Comparison of ENCODE assay signal across 9 mouse cellular contexts in the genomic region with DNA sequence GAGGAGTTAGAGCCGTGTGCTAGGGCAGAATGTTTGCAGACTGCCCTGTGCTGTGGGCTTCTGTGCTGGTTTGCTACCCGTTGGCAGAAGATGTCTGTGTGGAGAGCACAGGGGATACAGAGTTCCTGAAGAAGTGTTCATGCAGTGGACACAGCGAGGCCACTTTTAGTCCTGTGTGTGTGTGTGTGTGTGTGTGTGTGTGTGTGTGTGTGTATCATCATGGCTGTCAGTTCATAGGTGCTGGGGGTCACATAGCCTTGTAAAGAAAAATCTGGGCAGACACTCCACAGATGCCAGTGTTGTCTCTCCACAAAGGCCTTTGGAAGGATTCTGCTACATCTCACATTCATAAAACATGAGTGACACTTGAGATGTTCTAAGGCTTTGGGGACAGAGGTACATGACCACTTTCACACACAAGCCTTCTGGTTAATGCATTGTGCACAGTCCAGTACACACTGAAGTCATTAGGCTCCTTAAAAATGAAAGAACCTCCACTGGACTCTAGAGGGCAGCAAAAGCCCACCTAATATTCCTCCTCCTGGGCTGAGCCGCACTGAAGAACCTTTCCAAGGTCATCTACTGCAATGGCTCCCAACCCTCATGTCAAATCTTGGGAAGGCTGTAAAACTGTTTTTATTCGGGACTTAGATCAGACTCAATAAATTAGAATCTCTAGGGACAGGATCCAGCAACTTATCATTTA. TPM values are rescaled to one million over a fixed set of nuclear protein-coding genes. Genes with fewer than 3 reads are reported as not detected.
DNase-seq lines count a peak whose midpoint lies in the region; ATAC-seq and TF ChIP-seq lines count a peak whose summit lies in the region.
"Had no signal": no experiment of that assay in that cellular context is flagged by ENCODE, and none has a peak within 500 bp of the region (broad histone marks: within the 10 kb centered on the region; RNA-seq: fewer than 3 reads in every experiment).

No protein-coding gene starts in this region.

- intact Hi-C loops in heart, postnatal 10 days (cut with DNase I): loop anchor here (1.0 to 2.0 kb wide), 2 partner anchors 70 to 89 kb away; no protein-coding TSS in a partner anchor

- peak; percentile 62 for TF ChIP-seq CTCF in bone marrow, adult 2 months (IDR thresholded peaks at IDR 0.05; ENCODE audit: control insufficient read depth, insufficient read depth, low read length)
- peak; percentile 79 for TF ChIP-seq CTCF in liver, embryonic 14.5 days (IDR thresholded peaks at IDR 0.05; ENCODE audit: low read depth)

- no peak for TF ChIP-seq POLR2A in bone marrow, adult 2 months (IDR thresholded peaks at IDR 0.05; ENCODE audit: borderline replicate concordance, control insufficient read depth, low read depth, low read length)

- H3K9me3 ChIP-seq in embryonic facial prominence, embryonic 14.5 days (ENCODE audit: control insufficient read depth, low read length): no peaks in the 10 kb centered on the region
- no peaks in the 10 kb centered on the region for H3K9me3 ChIP-seq in liver, embryonic 14.5 days (ENCODE audit: control insufficient read depth, low read length)
- H3K9me3 ChIP-seq in neural tube, embryonic 13.5 days: no peaks in the 10 kb centered on the region

- TF ChIP-seq EP300 in liver, embryonic 14.5 days (IDR thresholded peaks at IDR 0.05; ENCODE audit: low read depth): no peak

- no peaks in the 10 kb centered on the region for H3K36me3 ChIP-seq in embryonic facial prominence, embryonic 14.5 days (ENCODE audit: control insufficient read depth, insufficient read depth, low read length)
- no peaks in the 10 kb centered on the region for H3K36me3 ChIP-seq in liver, embryonic 14.5 days (replicated peaks; ENCODE audit: control insufficient read depth, insufficient read depth, low read depth)
- H3K36me3 ChIP-seq in neural tube, embryonic 13.5 days: no peaks in the 10 kb centered on the region

- peak; percentile 87 for ATAC-seq in embryonic facial prominence, embryonic 14.5 days (ENCODE audit: low read depth)
- ATAC-seq in liver, embryonic 14.5 days (ENCODE audit: insufficient read depth): peak; percentile 40; the same call in 1 of the 2 replicates
- ATAC-seq in neural tube, embryonic 13.5 days (ENCODE audit: low read depth): peak; percentile 95

- peak; percentile 75 for DNase-seq in ES-CJ7 (ENCODE audit: low read depth, low spot score)
- peak; percentile 78 for DNase-seq in embryonic facial prominence, embryonic 14.5 days (ENCODE audit: low spot score)
- peak; percentile 70 to 79 for DNase-seq in heart, postnatal 10 days
- DNase-seq in kidney, postnatal 14 days: peak; percentile 65
- DNase-seq in liver, embryonic 14.5 days (ENCODE audit: low read depth in 3 of 3, low spot score in 3 of 3): peak in 2 of 3 experiments; percentile 61 to 69
- DNase-seq in urinary bladder, postnatal 36 days (ENCODE audit: low spot score in 2 of 2): peak; percentile 27 to 30

- no peaks in the 10 kb centered on the region for H3K27me3 ChIP-seq in embryonic facial prominence, embryonic 14.5 days (replicated peaks; ENCODE audit: control insufficient read depth, insufficient read depth, low read length)
- no peaks in the 10 kb centered on the region for H3K27me3 ChIP-seq in liver, embryonic 14.5 days (ENCODE audit: control insufficient read depth, insufficient read depth, low read length)
- H3K27me3 ChIP-seq in neural tube, embryonic 13.5 days: no peaks in the 10 kb centered on the region

- WGBS in bone marrow, adult 2 months: 34% methylated on average over 5 of the region's 5 CpGs
- 33% methylated on average over 5 of the region's 5 CpGs for WGBS in embryonic facial prominence, embryonic 14.5 days
- 24% methylated on average over 5 of the region's 5 CpGs for WGBS in liver, embryonic 14.5 days (ENCODE audit: insufficient replicate concordance)
- 38% methylated on average over 5 of the region's 5 CpGs for WGBS in neural tube, embryonic 13.5 days

- no peak overlapping the region for H3K27ac ChIP-seq in bone marrow, adult 2 months (ENCODE audit: control insufficient read depth, insufficient read depth, low read depth, low read length, poor library complexity)
- no peak overlapping the region for H3K27ac ChIP-seq in embryonic facial prominence, embryonic 14.5 days (replicated peaks; ENCODE audit: low read depth, low read length)
- no peak overlapping the region; the same call in 1 of the 2 replicates for H3K27ac ChIP-seq in liver, embryonic 14.5 days
- no peak overlapping the region for H3K27ac ChIP-seq in neural tube, embryonic 13.5 days (replicated peaks)

- H3K4me1 ChIP-seq in bone marrow, adult 2 months (ENCODE audit: control insufficient read depth, insufficient read depth, low read length): no peaks in the 10 kb centered on the region; the same call in 1 of the 2 replicates
- H3K4me1 ChIP-seq in embryonic facial prominence, embryonic 14.5 days (ENCODE audit: control insufficient read depth, insufficient read depth, low read length): no peaks in the 10 kb centered on the region
- peaks cover 23 to 40% of the 10 kb centered on the region in 2 experiments for H3K4me1 ChIP-seq in liver, embryonic 14.5 days (replicated peaks; ENCODE audit: control insufficient read depth in 2 of 2, insufficient read depth in 2 of 2, low read length in 1 of 2)
- H3K4me1 ChIP-seq in neural tube, embryonic 13.5 days (replicated peaks): no peaks in the 10 kb centered on the region

- no peak overlapping the region for H3K9ac ChIP-seq in embryonic facial prominence, embryonic 14.5 days (ENCODE audit: low read depth, low read length)
- no peak overlapping the region for H3K9ac ChIP-seq in liver, embryonic 14.5 days (replicated peaks)
- H3K9ac ChIP-seq in neural tube, embryonic 13.5 days: no peak overlapping the region

- H3K4me3 ChIP-seq in bone marrow, adult 2 months (replicated peaks; ENCODE audit: control insufficient read depth, low read depth, low read length): no peak overlapping the region
- H3K4me3 ChIP-seq in embryonic facial prominence, embryonic 14.5 days (ENCODE audit: low read depth, low read length): no peak overlapping the region
- no peak overlapping the region for H3K4me3 ChIP-seq in liver, embryonic 14.5 days (ENCODE audit: insufficient read depth in 1 of 2, low read depth in 2 of 2, low read length in 2 of 2)
- no peak overlapping the region for H3K4me3 ChIP-seq in neural tube, embryonic 13.5 days

- no peak overlapping the region for H3K4me2 ChIP-seq in embryonic facial prominence, embryonic 14.5 days (ENCODE audit: low read depth, low read length)
- no peak overlapping the region for H3K4me2 ChIP-seq in liver, embryonic 14.5 days (ENCODE audit: low read depth)
- H3K4me2 ChIP-seq in neural tube, embryonic 13.5 days: no peak overlapping the region

RNA-seq across cellular contexts. Expression of a gene that starts 2.7 kb away (rescaled TPM):
- not detected in 2 replicates for polyA plus RNA-seq in bone marrow, adult 2 months (2011; ENCODE audit: insufficient read depth, insufficient read length, low replicate concordance, missing spikeins)
- polyA plus RNA-seq in embryonic facial prominence, embryonic 14.5 days (2014; fragmentation: Nextera tagmentation; extraction: Ambion mirVana): 0.28 and 1.4 TPM in 2 replicates
- total RNA-seq in heart, postnatal 10 days (2021): 1 to 10 TPM; 2.7 to 2.9 TPM
- polyA plus RNA-seq in liver, embryonic 14.5 days (2012; rRNA removed): 0.06 and 0.07 TPM in 2 replicates
- 0.15 and 0.30 TPM in 2 replicates for polyA plus RNA-seq in liver, embryonic 14.5 days (2014; fragmentation: Nextera tagmentation; extraction: Ambion mirVana)
- 1.5 and 3.0 TPM in 2 replicates for polyA plus RNA-seq in neural tube, embryonic 13.5 days (2015; fragmentation: Nextera tagmentation; extraction: Ambion mirVana)
- total RNA-seq: gastrocnemius, postnatal 4 days had no signal

RNA-seq across cellular contexts. Expression of a gene that starts 20.2 kb away (rescaled TPM):
- not detected in 2 replicates for polyA plus RNA-seq in bone marrow, adult 2 months (2011; ENCODE audit: insufficient read depth, insufficient read length, low replicate concordance, missing spikeins)
- 0.15 TPM in 1 of 2 replicates, not detected in the other for polyA plus RNA-seq in embryonic facial prominence, embryonic 14.5 days (2014; fragmentation: Nextera tagmentation; extraction: Ambion mirVana)
- total RNA-seq in heart, postnatal 10 days (2021): under 1 TPM in 1 of 2 experiments, not detected in 1; 0.07 TPM
- polyA plus RNA-seq in liver, embryonic 14.5 days (2012; rRNA removed): 0.01 TPM in 1 of 2 replicates, not detected in the other
- polyA plus RNA-seq in liver, embryonic 14.5 days (2014; fragmentation: Nextera tagmentation; extraction: Ambion mirVana): 0.05 TPM in 1 of 2 replicates, not detected in the other
- polyA plus RNA-seq in neural tube, embryonic 13.5 days (2015; fragmentation: Nextera tagmentation; extraction: Ambion mirVana): 0.45 and 0.59 TPM in 2 replicates

RNA-seq across cellular contexts. Expression of a gene that starts 23.1 kb away (rescaled TPM):
- polyA plus RNA-seq in bone marrow, adult 2 months (2011; ENCODE audit: insufficient read depth, insufficient read length, low replicate concordance, missing spikeins): 0.45 and 0.84 TPM in 2 replicates
- 0.05 TPM in 1 of 2 replicates, not detected in the other for polyA plus RNA-seq in embryonic facial prominence, embryonic 14.5 days (2014; fragmentation: Nextera tagmentation; extraction: Ambion mirVana)
- not detected for total RNA-seq in heart, postnatal 10 days (2021)
- 0.21 and 0.22 TPM in 2 replicates for polyA plus RNA-seq in liver, embryonic 14.5 days (2012; rRNA removed)
- polyA plus RNA-seq in liver, embryonic 14.5 days (2014; fragmentation: Nextera tagmentation; extraction: Ambion mirVana): 0.04 and 0.28 TPM in 2 replicates
- 0.06 TPM in 1 of 2 replicates, not detected in the other for polyA plus RNA-seq in neural tube, embryonic 13.5 days (2015; fragmentation: Nextera tagmentation; extraction: Ambion mirVana)

RNA-seq across cellular contexts. Expression of a gene that starts 39.7 kb away (rescaled TPM):
- polyA plus RNA-seq in bone marrow, adult 2 months (2011; ENCODE audit: insufficient read depth, insufficient read length, low replicate concordance, missing spikeins): not detected in 2 replicates
- polyA plus RNA-seq in embryonic facial prominence, embryonic 14.5 days (2014; fragmentation: Nextera tagmentation; extraction: Ambion mirVana): 4.9 and 5.7 TPM in 2 replicates
- 1 to 10 TPM; 8.0 to 9.5 TPM for total RNA-seq in heart, postnatal 10 days (2021)
- polyA plus RNA-seq in liver, embryonic 14.5 days (2012; rRNA removed): 0.12 and 0.16 TPM in 2 replicates
- polyA plus RNA-seq in liver, embryonic 14.5 days (2014; fragmentation: Nextera tagmentation; extraction: Ambion mirVana): 0.08 and 0.14 TPM in 2 replicates
- polyA plus RNA-seq in neural tube, embryonic 13.5 days (2015; fragmentation: Nextera tagmentation; extraction: Ambion mirVana): 20.1 and 27.6 TPM in 2 replicates

Comparison
In these comparisons a context has a peak if more than half of its experiments do, and no peak if none do; other contexts are left out.
1. ATAC-seq: peak in every context shown above with its lines; median percentile 95 in neural tube, embryonic 13.5 days; 87 in embryonic facial prominence, embryonic 14.5 days; 40 in liver, embryonic 14.5 days.